8 mouse cellular contexts compared by ENCODE assay signal in genomic region chr6:12125031-12125803, GRCm38 (mm10).
DNase-seq lines count a peak whose midpoint lies in the region; ATAC-seq and TF ChIP-seq lines count a peak whose summit lies in the region.

No protein-coding gene starts in this region.

- 0 out of 2 replicates have a peak overlapping the region, but pooled peaks have one; percentile 1 for H3K4me3 ChIP-seq in heart, embryonic 10.5 days
- no peak overlapping the region for H3K4me3 ChIP-seq in kidney, embryonic 15.5 days (replicated peaks)
- H3K4me3 ChIP-seq in midbrain, postnatal 0 days (ENCODE audit: low read depth, low read length), result no peak overlapping the region

- no peaks in the 10 kb centered on the region for H3K4me1 ChIP-seq in heart, embryonic 10.5 days
- no peaks in the 10 kb centered on the region for H3K4me1 ChIP-seq in kidney, embryonic 15.5 days
- no peaks in the 10 kb centered on the region for H3K4me1 ChIP-seq in midbrain, postnatal 0 days (ENCODE audit: insufficient read depth, low read length)

- ATAC-seq in common myeloid progenitor, adult 5-6 weeks (replicated peaks; ENCODE audit: low read depth, poor library complexity, severe bottlenecking), result peak; percentile 79
- peak; percentile 85 for ATAC-seq in granulocyte monocyte progenitor cell, adult 5-6 weeks (replicated peaks; ENCODE audit: poor library complexity, severe bottlenecking)
- ATAC-seq in kidney, embryonic 15.5 days (replicated peaks; ENCODE audit: low FRiP score), result peak; percentile 89
- peak; percentile 82 for ATAC-seq in midbrain, postnatal 0 days (ENCODE audit: low FRiP score)

- TF ChIP-seq CTCF in midbrain, postnatal 0 days (IDR thresholded peaks at IDR 0.05), result peak; percentile 87

- no peaks in the 10 kb centered on the region for H3K36me3 ChIP-seq in heart, embryonic 10.5 days
- no peaks in the 10 kb centered on the region for H3K36me3 ChIP-seq in kidney, embryonic 15.5 days
- H3K36me3 ChIP-seq in midbrain, postnatal 0 days (ENCODE audit: insufficient read depth, low read length), result no peaks in the 10 kb centered on the region

- WGBS in heart, embryonic 10.5 days, result 27% methylated on average over 17 of the region's 17 CpGs
- 39% methylated on average over 17 of the region's 17 CpGs for WGBS in kidney, embryonic 15.5 days
- WGBS in midbrain, postnatal 0 days, result 27% methylated on average over 17 of the region's 17 CpGs

- H3K27ac ChIP-seq in heart, embryonic 10.5 days, result no peak overlapping the region
- no peak overlapping the region for H3K27ac ChIP-seq in kidney, embryonic 15.5 days
- H3K27ac ChIP-seq in midbrain, postnatal 0 days (ENCODE audit: low read depth, low read length), result 0 out of 2 replicates have a peak overlapping the region, but pooled peaks have one; percentile 32

- no peaks in the 10 kb centered on the region for H3K27me3 ChIP-seq in heart, embryonic 10.5 days (ENCODE audit: insufficient read depth, poor library complexity, severe bottlenecking)
- H3K27me3 ChIP-seq in kidney, embryonic 15.5 days, result no peaks in the 10 kb centered on the region
- no peaks in the 10 kb centered on the region for H3K27me3 ChIP-seq in midbrain, postnatal 0 days (ENCODE audit: insufficient read depth, low read length)

- H3K9ac ChIP-seq in kidney, embryonic 15.5 days, result no peak overlapping the region
- H3K9ac ChIP-seq in midbrain, postnatal 0 days (replicated peaks; ENCODE audit: low read length, poor library complexity, severe bottlenecking), result no peak overlapping the region

- no peaks in the 10 kb centered on the region for H3K9me3 ChIP-seq in heart, embryonic 10.5 days
- H3K9me3 ChIP-seq in kidney, embryonic 15.5 days (replicated peaks), result no peaks in the 10 kb centered on the region
- no peaks in the 10 kb centered on the region for H3K9me3 ChIP-seq in midbrain, postnatal 0 days (ENCODE audit: low read length)

- peak; percentile 79 for DNase-seq in heart, embryonic 10.5 days (ENCODE audit: low spot score)
- no peak for DNase-seq in heart, adult 8-10 months (ENCODE audit: low spot score)
- peak; percentile 60 for DNase-seq in liver
- peak; percentile 90 for DNase-seq in midbrain, postnatal 0 days (ENCODE audit: low spot score)
- DNase-seq in spleen, postnatal 36 days (ENCODE audit: low spot score in 2 of 2), result peak; percentile 58 to 59

- H3K4me2 ChIP-seq in kidney, embryonic 15.5 days, result peak overlapping the region; percentile 28; the same call in 1 of the 2 replicates
- peak overlapping the region; percentile 36 for H3K4me2 ChIP-seq in midbrain, postnatal 0 days (ENCODE audit: low read depth, low read length, poor library complexity, severe bottlenecking)
